In the genomic region with DNA sequence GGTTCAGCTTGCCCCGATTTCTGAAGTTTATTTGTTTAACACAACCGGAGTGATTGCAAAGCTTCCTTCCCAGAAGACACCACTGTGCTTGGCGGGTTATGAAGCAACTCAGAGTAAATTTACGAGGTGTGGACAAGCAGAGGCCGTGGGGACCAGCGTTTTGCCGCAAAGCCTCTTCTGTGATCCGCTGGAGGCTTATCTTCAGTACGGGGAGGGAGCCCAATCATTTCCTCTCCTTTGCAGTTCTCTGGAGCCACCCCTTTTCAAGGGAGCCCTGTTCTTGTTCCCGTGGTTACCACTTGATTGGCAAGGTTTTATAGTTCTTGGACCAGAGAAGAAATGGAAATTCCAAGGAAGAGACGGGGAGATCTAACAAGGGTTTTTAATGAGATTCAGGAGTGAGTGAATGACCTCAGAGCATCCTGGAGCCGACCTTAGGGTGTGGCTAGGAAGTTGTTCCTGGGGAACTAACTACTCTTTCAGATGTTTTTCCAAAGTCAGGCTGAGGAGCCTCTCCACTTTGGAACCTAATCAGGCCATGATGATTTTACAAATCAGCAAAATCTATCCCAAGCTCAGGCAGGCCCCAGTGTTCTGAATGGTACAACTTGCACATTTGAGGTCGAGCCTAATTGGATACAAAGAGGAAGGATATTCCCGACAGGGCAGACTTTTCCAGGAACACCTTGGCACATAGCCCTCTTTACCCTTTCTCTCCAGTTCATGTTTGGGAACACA, we compare ENCODE assay signal across 8 mouse cellular contexts. TPM values are rescaled to one million over a fixed set of nuclear protein-coding genes. Genes with fewer than 3 reads are reported as not detected.
A peak's percentile ranks its signal among the peaks of the same experiment; 100 is the strongest.
DNase-seq lines count a peak whose midpoint lies in the region; TF ChIP-seq lines count a peak whose summit lies in the region.

No protein-coding gene starts in this region.

- peak; percentile 61 for DNase-seq in adrenal gland, postnatal 14 days
- DNase-seq in adrenal gland, adult 8-10 months: no peak
- peak; percentile 97 for DNase-seq in NIH3T3 (ENCODE audit: low read depth)
- DNase-seq in heart, adult 11 months: peak; percentile 99
- DNase-seq in kidney, postnatal 25 days: peak; percentile 40 to 73
- DNase-seq in thymus, postnatal 25 days: no peak
- no peak for DNase-seq in frontal cortex, postnatal 10 days (ENCODE audit: low spot score in 2 of 2)

- H3K4me3 ChIP-seq in myocyte: no peak overlapping the region

- H3K79me2 ChIP-seq in myocyte (ENCODE audit: control insufficient read depth, insufficient read depth): no peaks in the 10 kb centered on the region

- H3K36me3 ChIP-seq in myocyte (ENCODE audit: control insufficient read depth, insufficient read depth): no peaks in the 10 kb centered on the region

- no peak overlapping the region for H3ac ChIP-seq in myocyte (ENCODE audit: control insufficient read depth, insufficient read length)

- no peak for TF ChIP-seq POLR2A in myocyte (IDR thresholded peaks at IDR 0.05; ENCODE audit: insufficient read length, low read depth)

- peak overlapping the region; percentile 66 for H3K4me2 ChIP-seq in myocyte (ENCODE audit: low read depth)

- no peaks in the 10 kb centered on the region for H3K27me3 ChIP-seq in myocyte (ENCODE audit: control insufficient read depth, insufficient read depth, insufficient read length)

TF ChIP-seq in myocyte, 11 proteins besides CTCF, POLR2A, EP300 and RAD21:
- TF ChIP-seq CEBPB (IDR thresholded peaks at IDR 0.05; ENCODE audit: insufficient read depth, poor library complexity, severe bottlenecking) (peak; percentile 99), TCF3 (IDR thresholded peaks at IDR 0.05; ENCODE audit: insufficient read length, low read depth) (no peak), TCF12 (IDR thresholded peaks at IDR 0.05; ENCODE audit: insufficient read depth, poor library complexity, severe bottlenecking) (peak; percentile 80)

RNA-seq across cellular contexts. Expression of a gene that starts 25.0 kb away (rescaled TPM):
- total RNA-seq in adrenal gland, postnatal 14 days (2021): 6.5 and 8.7 TPM in 2 replicates
- 10 to 100 TPM in 1 of 4 experiments, 1 to 10 TPM in 3; 7.1 to 11.8 (median 9.0) TPM for total RNA-seq in adrenal gland, adult 8-10 months (2022)
- polyA plus RNA-seq in myocyte (2012; fragmentation: generic; extraction: Trizol): 12.9 TPM

Comparison
In these comparisons a context has a peak if more than half of its experiments do, and no peak if none do; other contexts are left out.
1. DNase-seq: peak in adrenal gland, postnatal 14 days (single experiment), NIH3T3 (single experiment), heart, adult 11 months (single experiment) and kidney, postnatal 25 days (2 of 2); none in adrenal gland, adult 8-10 months (single experiment), thymus, postnatal 25 days (single experiment) and frontal cortex, postnatal 10 days (0 of 2).